Mouse (Mus musculus) testis, postnatal 10 days (tissue): ENCODE data around the gene Vmn1r220.
"Not testable (repeated sequence)": the region's sequence is repeated elsewhere in the genome, so short reads cannot be mapped to it uniquely, and the experiment has no call there.

ENCODE experiments used
- DNase-seq: peaks from one replicate; pipeline ENCODE4 v3.0.0; 2021; ENCODE audit warnings: low spot score

Vmn1r220 gene

GRCm38 (mm10) chr13:23187875-23188274, at the start of gene Vmn1r220:
Gene Vmn1r220 (minus strand): TSS chr13:23187975.
- DNase-seq: no peak

- DNase-seq: not testable (repeated sequence)
These were observed 48.1 kb upstream of the Vmn1r220 start, which contains the start of gene Vmn1r222 for GRCm38 (mm10) chr13:23235847-23236246. Gene Vmn1r222 (minus strand): TSS chr13:23235947.

DNA sequence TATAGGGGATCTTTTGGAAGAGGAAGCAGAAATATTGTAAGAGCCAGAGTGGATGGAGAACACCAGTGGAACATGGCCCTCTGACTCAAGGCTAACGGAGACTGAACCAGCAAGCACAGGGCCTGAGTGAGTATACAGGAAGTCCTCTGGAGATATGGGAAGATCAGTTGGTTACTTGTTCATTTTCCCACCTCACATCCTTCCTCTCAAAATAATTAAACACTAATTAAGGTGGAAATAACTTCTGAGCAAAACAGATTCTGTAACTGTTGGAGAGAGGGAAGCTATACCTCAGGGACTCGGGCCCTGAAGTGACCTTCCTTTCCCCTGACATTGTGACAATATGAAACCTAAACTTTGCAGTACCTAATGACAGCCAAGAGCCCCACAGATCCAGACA, 26.1 kb upstream of the Vmn1r220 start, which contains the start of gene Vmn1r221:
Gene Vmn1r221 (plus strand): TSS at position 301 of the 400 bp plus-strand sequence.
- not testable (repeated sequence) for DNase-seq

GRCm38 (mm10) chr13:23203885-23204284, 16.1 kb upstream of the Vmn1r220 start:
- not testable (repeated sequence) for DNase-seq

- DNase-seq: not testable (repeated sequence)
These were observed 21.3 kb downstream of the Vmn1r220 start for GRCm38 (mm10) chr13:23166471-23166870.

GRCm38 (mm10) chr13:23159012-23159411, 28.8 kb downstream of the Vmn1r220 start, which contains the start of gene Vmn1r219:
Gene Vmn1r219 (plus strand): TSS chr13:23159312.
- no peak for DNase-seq

GRCm38 (mm10) chr13:23157848-23158247, 29.9 kb downstream of the Vmn1r220 start:
- no peak for DNase-seq

- no peak for DNase-seq
These were observed 48.9 kb downstream of the Vmn1r220 start for GRCm38 (mm10) chr13:23138880-23139279.

DNA sequence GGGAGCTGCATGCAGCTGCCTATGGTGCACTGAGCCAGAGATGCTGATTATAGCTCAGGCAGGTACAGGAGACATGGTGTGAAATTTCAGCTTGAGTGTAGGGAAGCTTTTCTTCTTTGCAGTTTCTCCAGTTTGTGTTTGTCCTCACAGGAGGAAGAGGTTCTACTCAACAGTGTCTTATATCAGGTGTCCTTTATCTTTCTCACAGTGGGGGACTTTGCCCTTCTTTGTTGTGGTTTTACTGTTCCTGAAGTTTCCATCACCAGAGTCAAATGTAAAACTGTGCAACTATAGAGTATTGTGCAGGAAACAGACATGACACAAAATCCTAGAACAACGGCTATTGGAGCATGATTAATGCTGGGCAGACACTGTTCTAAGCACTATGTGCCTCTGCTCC, 54.3 kb downstream of the Vmn1r220 start:
- no peak for DNase-seq

DNA sequence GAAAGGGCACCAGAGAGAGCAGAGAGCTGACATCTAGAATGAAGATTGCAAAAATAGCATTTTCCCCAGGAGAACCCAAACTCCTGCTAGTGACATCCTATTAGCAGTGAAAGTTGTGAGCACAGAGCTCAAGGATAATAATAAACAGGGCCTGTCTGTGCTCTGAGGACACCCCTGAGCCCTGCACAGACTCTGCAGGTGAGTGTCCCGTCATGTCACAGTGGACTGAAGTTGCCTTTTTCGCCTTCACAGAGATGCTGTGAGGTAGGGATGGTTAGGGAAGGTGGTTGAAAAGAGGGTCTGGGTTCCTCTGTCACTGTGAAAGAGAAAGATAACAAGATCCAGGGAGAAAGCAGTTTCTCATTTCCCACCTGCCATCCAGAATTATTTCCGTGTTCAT, 54.7 kb downstream of the Vmn1r220 start, which contains the start of gene Vmn1r218:
Gene Vmn1r218 (plus strand): TSS at position 57 of the 400 bp plus-strand sequence.
- DNase-seq: no peak
